Mouse (Mus musculus) olfactory bulb, adult 2 months (tissue): Measurements from ENCODE around the gene Cacna1e. TPM values are rescaled to one million over a fixed set of nuclear protein-coding genes. Genes with fewer than 3 reads are reported as not detected.

Experiments used
- H3K27ac ChIP-seq: fragments of 200-500 bp; 2 replicates; pipeline ENCODE4 v1.5.1; 2012; ENCODE audit warnings: low read depth, low read length; ENCODE audit not compliant: insufficient read depth
- H3K4me1 ChIP-seq: fragments of 200-500 bp; 2 replicates; pipeline ENCODE4 v1.6.1; 2012; ENCODE audit warnings: low read length; ENCODE audit not compliant: control insufficient read depth, insufficient read depth
- H3K4me3 ChIP-seq: fragments of 200-500 bp; 2 replicates; pipeline ENCODE4 v1.5.1; 2012; ENCODE audit warnings: mild to moderate bottlenecking, low read depth, low read length, moderate library complexity; ENCODE audit not compliant: insufficient read depth
- CTCF ChIP-seq: fragments of 200-500 bp; IDR thresholded peaks from 2 replicates; pipeline ENCODE4 v1.5.1; 2012; ENCODE audit warnings: low read depth, mild to moderate bottlenecking, low read length, moderate library complexity; ENCODE audit not compliant: insufficient read depth
- POLR2A ChIP-seq: fragments of 200-500 bp; IDR thresholded peaks from 2 replicates; pipeline ENCODE4 v1.6.1; 2012; ENCODE audit warnings: mild to moderate bottlenecking, low read depth, low read length, moderate library complexity; ENCODE audit not compliant: insufficient read depth
- WGBS: fragments of 180-500 bp; shearing (Covaris S2); methylation state at CpG from one replicate; pipeline ENCODE4 v1.1.7; 2018; 5-methylcytosine and 5-hydroxymethylcytosine counted together
- polyA plus RNA-seq: library from polyadenylated mRNA; stranded (reverse); fragments of >200 nt; gene quantifications from 2 replicates; pipeline ENCODE4 v1.2.4, GENCODE M21; 2012; ENCODE audit warnings: low replicate concordance; ENCODE audit not compliant: missing spikeins, insufficient read depth, insufficient read length

Cacna1e gene
- polyA plus RNA-seq, 1 experiment = not detected

- Histone ChIP-seq H3K4me3 (no peak overlapping the region), H3K4me1 (peaks cover 8% of the 10 kb centered on the region), H3K27ac (no peak overlapping the region)
- WGBS = 71% methylated on average over 7 of the region's 7 CpGs
- no peak for TF ChIP-seq CTCF
- no peak for TF ChIP-seq POLR2A
Observed at GRCm38 (mm10) chr1:154617743-154618455, 266.4 kb downstream of the Cacna1e start.

- TF ChIP-seq POLR2A = no peak
- no peak for TF ChIP-seq CTCF
- no peak overlapping the region for H3K27ac ChIP-seq
Observed at GRCm38 (mm10) chr1:154615759-154616158, 268.5 kb downstream of the Cacna1e start.

GRCm38 (mm10) chr1:154608516-154608915 is 275.8 kb downstream of the Cacna1e start:
- peaks cover 13% of the 10 kb centered on the region for H3K4me1 ChIP-seq
- no peak overlapping the region for H3K27ac ChIP-seq
- TF ChIP-seq POLR2A (no peak), CTCF (no peak)
- no peak overlapping the region for H3K4me3 ChIP-seq
- WGBS = 66% methylated on average over 4 of the region's 4 CpGs

More at GRCm38 (mm10) chr1:154615759-154616158, 268.5 kb downstream of the Cacna1e start:
- no peak overlapping the region for H3K4me3 ChIP-seq
- H3K4me1 ChIP-seq = peaks cover 5% of the 10 kb centered on the region
- 54% methylated on average over 7 of the region's 7 CpGs for WGBS

GRCm38 (mm10) chr1:154607406-154607805 is 276.9 kb downstream of the Cacna1e start:
- WGBS = 42% methylated on average over 3 of the region's 3 CpGs
- H3K27ac ChIP-seq = no peak overlapping the region
- H3K4me1 ChIP-seq = peaks cover 13% of the 10 kb centered on the region
- TF ChIP-seq POLR2A (no peak), CTCF (no peak)
- no peak overlapping the region for H3K4me3 ChIP-seq

GRCm38 (mm10) chr1:154605601-154606000 is 278.7 kb downstream of the Cacna1e start:
- WGBS = 93% methylated on average over 2 of the region's 2 CpGs
- no peak for TF ChIP-seq POLR2A
- no peak for TF ChIP-seq CTCF
- Histone ChIP-seq H3K4me1 (peaks cover 13% of the 10 kb centered on the region), H3K4me3 (no peak overlapping the region), H3K27ac (no peak overlapping the region)

- TF ChIP-seq POLR2A (no peak), CTCF (no peak)
- Histone ChIP-seq H3K4me3 (no peak overlapping the region), H3K27ac (no peak overlapping the region), H3K4me1 (peaks cover 9% of the 10 kb centered on the region)
Observed at GRCm38 (mm10) chr1:154603781-154604180, 280.5 kb downstream of the Cacna1e start.

GRCm38 (mm10) chr1:154602531-154602930 is 281.8 kb downstream of the Cacna1e start:
- TF ChIP-seq CTCF (no peak), POLR2A (no peak)
- H3K4me3 ChIP-seq = no peak overlapping the region
- peaks cover 1% of the 10 kb centered on the region for H3K4me1 ChIP-seq
- no peak overlapping the region for H3K27ac ChIP-seq
- 68% methylated on average over 1 of the region's 1 CpGs for WGBS

- WGBS = 71% methylated on average over 3 of the region's 3 CpGs
- no peaks in the 10 kb centered on the region for H3K4me1 ChIP-seq
- H3K27ac ChIP-seq = no peak overlapping the region
- no peak for TF ChIP-seq CTCF
- no peak for TF ChIP-seq POLR2A
- no peak overlapping the region for H3K4me3 ChIP-seq
Observed at GRCm38 (mm10) chr1:154582516-154582915, 301.8 kb downstream of the Cacna1e start.

GRCm38 (mm10) chr1:154579929-154580328 is 304.4 kb downstream of the Cacna1e start:
- peaks cover 4% of the 10 kb centered on the region for H3K4me1 ChIP-seq
- TF ChIP-seq POLR2A (no peak), CTCF (no peak)
- no peak overlapping the region for H3K27ac ChIP-seq
- H3K4me3 ChIP-seq = no peak overlapping the region
- 71% methylated on average over 2 of the region's 2 CpGs for WGBS
